Mouse (Mus musculus) cerebellum, postnatal 25 days (tissue): ENCODE results near the gene Ndfip2.

ENCODE experiments used
- DNase-seq, 2 experiments: peaks; one replicate each; pipeline ENCODE4 v3.0.0; 2021; ENCODE audit warnings: mixed read lengths in 2 of 2

Gene Ndfip2

GRCm38 (mm10) chr14:105258379-105259034 is at the start of gene Ndfip2:
Ndfip2 (plus strand) TSS chr14:105258573.
- DNase-seq: peak; percentile 92 to 94

GRCm38 (mm10) chr14:105219525-105220376 is 38.6 kb upstream of the Ndfip2 start:
- no peak for DNase-seq

GRCm38 (mm10) chr14:105222240-105222639 is 36.1 kb upstream of the Ndfip2 start:
- no peak for DNase-seq

- DNase-seq: no peak
Measured at GRCm38 (mm10) chr14:105225790-105226189, 32.6 kb upstream of the Ndfip2 start.

- peak; percentile 8 to 30 for DNase-seq
Measured at GRCm38 (mm10) chr14:105232421-105232820, 26.0 kb upstream of the Ndfip2 start.

- peak in 1 of 2 experiments; percentile 22 for DNase-seq
Measured at GRCm38 (mm10) chr14:105236596-105236995, 21.8 kb upstream of the Ndfip2 start.

- DNase-seq: no peak
Measured at GRCm38 (mm10) chr14:105237736-105238135, 20.6 kb upstream of the Ndfip2 start.

- no peak for DNase-seq
Measured at GRCm38 (mm10) chr14:105238450-105239038, 19.8 kb upstream of the Ndfip2 start.

GRCm38 (mm10) chr14:105240120-105240519 is 18.3 kb upstream of the Ndfip2 start:
- no peak for DNase-seq

- no peak for DNase-seq
Measured at GRCm38 (mm10) chr14:105243805-105244443, 14.4 kb upstream of the Ndfip2 start.

- no peak for DNase-seq
Measured at GRCm38 (mm10) chr14:105251038-105251437, 7.3 kb upstream of the Ndfip2 start.

GRCm38 (mm10) chr14:105253304-105253703 is 5.1 kb upstream of the Ndfip2 start:
- DNase-seq: no peak

- DNase-seq: no peak
Measured at GRCm38 (mm10) chr14:105254401-105254800, 4.0 kb upstream of the Ndfip2 start.

GRCm38 (mm10) chr14:105255620-105256019 is 2.8 kb upstream of the Ndfip2 start:
- no peak for DNase-seq

- peak; percentile 62 to 69 for DNase-seq
Measured at GRCm38 (mm10) chr14:105259035-105259880, 885 bp downstream of the Ndfip2 start.

GRCm38 (mm10) chr14:105262923-105263322 is 4.5 kb downstream of the Ndfip2 start:
- no peak for DNase-seq

- DNase-seq: peak; percentile 21 to 27
Measured at GRCm38 (mm10) chr14:105267095-105267494, 8.7 kb downstream of the Ndfip2 start.

- no peak for DNase-seq
Measured at GRCm38 (mm10) chr14:105272030-105272429, 13.7 kb downstream of the Ndfip2 start.

GRCm38 (mm10) chr14:105272539-105272938 is 14.2 kb downstream of the Ndfip2 start:
- DNase-seq: no peak

- no peak for DNase-seq
Measured at GRCm38 (mm10) chr14:105275196-105275595, 16.8 kb downstream of the Ndfip2 start.

GRCm38 (mm10) chr14:105277277-105277676 is 18.9 kb downstream of the Ndfip2 start:
- no peak for DNase-seq

GRCm38 (mm10) chr14:105284062-105284461 is 25.7 kb downstream of the Ndfip2 start:
- no peak for DNase-seq
